Mouse (Mus musculus) brain, adult 2 months (tissue): ENCODE measurements around the gene Hsd17b3.

ENCODE experiments used
- DNase-seq: peaks from one replicate; pipeline ENCODE4 v3.0.0; 2011; ENCODE audit warnings: low read depth, low spot score

Hsd17b3 gene

DNA sequence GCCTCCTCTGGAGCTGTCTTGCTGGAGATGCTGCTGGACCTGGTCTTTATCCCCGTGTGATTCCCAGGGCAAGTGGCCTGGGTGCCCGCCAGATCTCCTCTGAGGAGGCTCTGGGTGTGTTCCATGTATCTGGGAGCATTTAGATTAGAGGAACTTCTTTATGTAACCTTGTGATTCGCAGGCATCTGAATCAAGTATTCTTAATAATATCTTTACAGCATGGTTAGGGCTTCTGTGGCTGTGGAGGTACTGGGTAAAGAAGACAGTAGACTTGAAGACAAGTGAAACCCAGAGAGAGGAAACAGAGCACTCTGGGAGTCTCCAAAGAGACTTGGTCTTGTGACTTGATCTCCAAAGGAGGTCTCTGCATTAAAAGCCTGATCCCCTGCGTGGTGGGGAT lies at the start of gene Hsd17b3:
Gene Hsd17b3 (minus strand): TSS at position 101 of the 400 bp plus-strand sequence.
- DNase-seq: no peak

GRCm38 (mm10) chr13:64129616-64130375 lies 40.8 kb upstream of the Hsd17b3 start:
- peak; percentile 55 for DNase-seq

- no peak for DNase-seq
Measured at GRCm38 (mm10) chr13:64128858-64129615, 40.0 kb upstream of the Hsd17b3 start, which contains the start of gene Slc35d2. Gene Slc35d2 (minus strand): TSS chr13:64129368.

GRCm38 (mm10) chr13:64126316-64126715 lies 37.3 kb upstream of the Hsd17b3 start:
- DNase-seq: no peak

DNA sequence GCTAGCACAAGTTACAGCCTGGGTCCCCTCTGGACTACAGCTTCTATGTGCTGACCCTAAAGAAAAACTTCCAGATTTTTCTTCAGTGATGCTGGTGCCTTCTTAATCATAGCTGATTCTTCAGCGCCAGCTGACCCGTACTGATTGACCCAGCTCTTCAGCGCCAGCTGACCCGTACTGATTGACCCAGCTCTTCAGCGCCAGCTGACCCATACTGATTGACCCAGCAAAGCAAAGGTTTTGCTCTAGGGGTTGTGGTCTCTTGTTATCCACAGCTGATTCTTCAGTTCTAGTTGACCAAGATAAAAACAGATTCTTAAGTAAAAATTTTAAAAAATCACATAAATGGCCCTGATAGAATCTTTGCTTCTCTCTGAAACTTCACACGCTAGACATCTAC lies 35.9 kb upstream of the Hsd17b3 start:
- DNase-seq: no peak

DNA sequence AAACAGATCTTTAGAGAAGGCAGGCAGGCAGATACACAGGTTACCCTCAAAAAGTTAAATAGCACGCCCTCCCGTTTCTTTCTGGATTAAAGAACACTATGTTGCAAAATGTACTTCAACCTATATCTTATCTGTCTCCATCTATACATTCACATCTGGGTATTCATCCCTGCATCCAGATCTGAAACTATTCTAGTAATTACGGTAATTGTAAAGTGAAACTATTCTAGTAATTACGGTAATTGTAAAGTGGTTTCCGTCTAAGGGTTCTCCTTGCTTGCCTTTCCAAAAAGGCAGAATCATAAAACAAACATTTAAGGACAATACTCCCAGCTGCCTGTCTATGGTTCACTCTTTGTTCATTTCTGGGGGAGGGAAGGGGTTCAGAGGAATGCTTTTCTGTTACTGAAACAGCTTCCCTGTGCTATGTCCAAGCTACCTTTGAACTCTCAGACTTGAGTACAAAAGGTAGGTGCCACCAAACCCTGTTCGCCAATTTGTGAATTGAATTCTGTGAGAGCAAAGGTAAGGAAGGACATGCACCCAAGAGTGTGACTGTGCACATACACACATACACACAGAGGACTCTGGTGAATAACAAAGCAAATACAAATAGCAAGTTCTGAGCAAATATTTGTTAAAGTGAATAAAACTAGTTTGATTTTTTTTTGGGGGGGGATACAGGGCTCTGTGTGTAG lies 34.6 kb upstream of the Hsd17b3 start:
- DNase-seq: no peak

DNA sequence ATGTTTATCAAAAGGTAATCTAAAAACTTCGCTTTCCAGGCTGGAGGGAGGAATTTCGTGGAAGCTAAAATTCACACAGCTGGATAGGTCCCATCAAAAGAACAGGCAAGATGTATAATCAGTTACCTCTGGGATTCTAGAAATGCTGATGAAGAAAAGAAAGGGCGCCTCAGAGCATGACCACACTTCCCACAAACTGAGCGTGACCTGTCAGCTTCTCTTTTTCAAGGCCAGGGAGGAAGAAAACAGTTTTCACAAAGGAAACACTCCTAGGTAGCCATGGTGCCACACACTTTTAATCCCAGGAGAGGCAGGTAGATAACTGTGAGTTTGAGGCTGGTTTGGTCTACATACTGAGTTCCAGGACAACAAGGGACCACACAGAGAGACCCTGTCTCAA lies 31.7 kb upstream of the Hsd17b3 start:
- DNase-seq: no peak

GRCm38 (mm10) chr13:64117442-64117841 lies 28.4 kb upstream of the Hsd17b3 start:
- no peak for DNase-seq

DNA sequence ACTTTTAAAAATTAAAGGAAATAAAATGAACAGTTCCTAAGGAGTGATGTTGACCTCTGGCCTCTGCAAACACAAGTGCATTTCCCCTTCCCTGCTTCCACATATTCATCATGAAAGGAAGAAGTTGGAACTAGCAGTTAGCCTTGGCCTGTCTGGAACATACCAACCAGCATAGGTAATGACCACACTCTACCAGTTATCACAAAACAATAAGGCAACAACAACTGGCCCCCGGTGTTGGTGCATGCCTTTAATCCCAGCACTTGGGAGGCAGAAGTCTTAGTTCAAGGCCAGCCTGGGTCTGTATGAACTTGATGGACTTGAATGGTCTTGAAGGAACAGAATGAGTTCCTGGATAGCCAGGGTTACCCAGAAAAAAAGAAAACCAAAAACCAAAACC lies 21.4 kb upstream of the Hsd17b3 start:
- no peak for DNase-seq

GRCm38 (mm10) chr13:64108381-64108850 lies 19.4 kb upstream of the Hsd17b3 start:
- peak; percentile 6 for DNase-seq

DNA sequence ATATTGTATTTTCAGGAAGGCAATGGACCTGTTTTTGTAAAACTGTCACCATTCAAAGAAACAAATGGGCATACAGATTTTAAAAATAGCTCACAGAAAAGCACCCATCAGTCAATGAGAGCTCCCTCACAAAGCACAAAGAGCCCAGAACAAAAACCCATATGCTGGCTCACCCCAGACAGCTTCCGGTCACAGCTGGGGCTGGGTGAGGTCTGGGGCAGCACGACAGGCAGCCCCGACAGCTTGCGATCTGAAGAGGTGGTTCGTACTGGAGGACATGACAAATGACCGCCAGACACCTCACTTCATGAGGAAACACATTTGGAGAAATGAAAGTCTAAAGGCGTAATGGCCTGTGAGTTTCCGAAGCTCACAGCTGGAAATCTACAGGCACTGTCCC lies 18.5 kb upstream of the Hsd17b3 start:
- DNase-seq: no peak

- no peak for DNase-seq
Measured at GRCm38 (mm10) chr13:64107105-64107504, 18.1 kb upstream of the Hsd17b3 start.

- no peak for DNase-seq
Measured at GRCm38 (mm10) chr13:64105690-64106089, 16.7 kb upstream of the Hsd17b3 start.

GRCm38 (mm10) chr13:64100186-64100585 lies 11.2 kb upstream of the Hsd17b3 start:
- DNase-seq: peak; percentile 43

- DNase-seq: peak; percentile 31
Measured at GRCm38 (mm10) chr13:64098992-64099391, 10.0 kb upstream of the Hsd17b3 start.

- DNase-seq: peak; percentile 74
Measured at GRCm38 (mm10) chr13:64093341-64093740, 4.3 kb upstream of the Hsd17b3 start.

GRCm38 (mm10) chr13:64092752-64093151 lies 3.7 kb upstream of the Hsd17b3 start:
- peak; percentile 4 for DNase-seq

DNA sequence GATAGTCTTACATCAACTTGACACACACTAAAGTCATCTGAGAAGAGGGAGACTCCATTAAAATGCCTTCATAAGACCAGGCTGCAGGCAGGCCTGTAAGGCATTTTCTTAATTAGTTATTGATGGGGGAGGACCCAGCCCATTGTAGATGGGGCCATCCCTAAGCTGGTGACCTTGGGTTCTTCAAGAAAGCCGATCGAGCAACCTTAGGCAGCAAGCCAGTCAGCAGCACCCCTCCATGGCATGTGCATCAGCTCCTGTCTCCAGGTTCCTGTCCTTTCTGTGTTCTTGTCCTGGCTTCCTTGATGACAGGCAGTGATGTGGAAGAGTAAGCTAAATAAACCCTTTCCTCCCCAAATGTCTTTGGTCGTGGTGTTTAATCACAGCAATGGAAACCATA lies 3.1 kb upstream of the Hsd17b3 start:
- DNase-seq: no peak

DNA sequence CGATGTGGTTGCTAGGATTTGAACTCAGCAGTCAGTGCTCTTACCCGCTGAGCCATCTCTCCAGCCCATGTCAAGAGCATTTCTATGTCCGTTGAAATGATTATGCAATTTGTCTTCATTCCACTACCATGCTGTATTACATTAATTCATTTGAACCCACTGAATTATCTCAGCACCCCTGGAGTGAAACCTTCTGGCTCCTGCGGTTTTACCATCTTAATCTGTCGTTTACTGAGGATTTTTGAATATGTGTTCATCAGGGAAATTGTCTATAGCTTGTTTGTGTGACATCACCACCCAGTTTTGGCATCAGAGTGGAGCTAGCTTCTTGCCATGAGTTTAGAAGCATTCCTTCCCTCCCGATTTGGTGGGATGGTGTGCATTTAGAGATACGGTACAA lies 2.0 kb upstream of the Hsd17b3 start:
- no peak for DNase-seq

DNA sequence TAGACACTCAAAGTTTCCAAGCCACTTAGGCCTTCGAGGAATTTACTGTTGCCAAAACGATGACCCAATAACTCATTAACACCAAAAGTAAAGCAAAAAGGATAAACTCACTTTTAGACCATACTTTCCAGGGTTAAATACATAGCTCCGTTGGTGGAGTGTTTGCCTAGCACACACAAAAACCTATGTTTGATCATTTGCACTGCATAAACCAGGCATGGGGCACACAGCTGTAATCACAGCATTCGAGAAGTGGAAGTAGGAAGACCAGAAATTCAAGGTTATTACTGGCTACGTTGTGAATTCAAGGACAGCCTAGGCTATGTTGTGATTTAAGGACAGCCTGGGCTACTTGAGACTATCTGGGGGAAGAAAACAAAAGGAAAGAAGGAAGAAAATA lies 1.2 kb upstream of the Hsd17b3 start:
- no peak for DNase-seq

DNA sequence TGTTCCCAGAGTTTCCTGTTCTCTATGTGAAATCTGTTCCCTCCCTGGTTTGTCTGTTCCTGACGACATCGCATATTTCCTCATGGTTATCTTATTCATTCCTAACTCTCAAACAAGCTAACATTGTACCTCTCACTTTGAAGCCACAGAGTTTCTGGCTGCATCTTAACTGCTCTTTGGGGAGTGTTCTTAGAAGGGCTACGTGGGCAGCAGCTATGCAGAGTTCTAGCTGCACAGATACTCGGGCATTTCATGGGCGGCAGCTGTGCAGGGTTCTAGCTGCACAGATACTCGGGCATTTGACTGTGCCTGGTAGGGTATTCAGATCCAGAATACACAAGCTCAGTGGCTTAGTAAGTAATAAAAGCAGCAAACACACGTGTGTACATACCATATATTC lies 973 bp downstream of the Hsd17b3 start:
- no peak for DNase-seq

DNA sequence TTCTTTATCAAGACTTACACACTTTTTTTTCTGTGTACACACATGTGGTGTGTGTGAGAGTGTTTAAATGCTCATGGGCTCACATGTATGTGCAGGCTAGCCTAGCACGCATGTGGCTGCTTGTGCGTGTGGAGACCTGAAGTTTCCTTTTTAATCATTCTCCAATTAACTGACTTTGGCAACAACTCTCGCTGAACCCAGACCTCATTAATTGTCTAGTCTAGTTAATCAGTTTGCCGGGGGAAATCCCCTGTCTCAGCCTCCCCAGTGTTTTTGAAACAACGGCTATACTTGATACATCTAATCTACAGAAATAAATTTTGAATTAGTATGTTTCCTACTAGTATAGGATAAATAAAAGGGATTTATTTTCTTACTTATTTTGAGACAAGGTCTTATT lies 3.0 kb downstream of the Hsd17b3 start:
- DNase-seq: no peak
